Mouse (Mus musculus): ENCODE measurements around the gene Phf13. TPM values are rescaled to one million over a fixed set of nuclear protein-coding genes. Genes with fewer than 3 reads are reported as not detected.

The Phf13 gene
- total RNA-seq, 2 experiments from 2014 or later: 3.6 to 4.0 TPM

GRCm38 (mm10) chr4:151994228-151995171, 1.6 kb downstream of the Phf13 start:
- no peak for DNase-seq
- intact Hi-C loops (cut with DNase I): no loop called here

- intact Hi-C loops (cut with DNase I): no loop called here
- DNase-seq: no peak
Observed at GRCm38 (mm10) chr4:151993035-151993434, 3.0 kb downstream of the Phf13 start.

- intact Hi-C loops (cut with DNase I): no loop called here
- no peak for DNase-seq
Observed at GRCm38 (mm10) chr4:151992091-151992490, 4.0 kb downstream of the Phf13 start.

GRCm38 (mm10) chr4:151989110-151989488, 7.0 kb downstream of the Phf13 start:
- no peak for DNase-seq
- intact Hi-C loops (cut with DNase I): no loop called here

- intact Hi-C loops (cut with DNase I): no loop called here
- DNase-seq: peak; percentile 73 to 83
Observed at GRCm38 (mm10) chr4:151988342-151989109, 7.5 kb downstream of the Phf13 start, which contains the start of gene Thap3. Thap3 (minus strand) TSS chr4:151988997.

- DNase-seq: no peak
- intact Hi-C loops (cut with DNase I): no loop called here
Observed at GRCm38 (mm10) chr4:151988014-151988341, 8.1 kb downstream of the Phf13 start.

GRCm38 (mm10) chr4:151986650-151987049, 9.4 kb downstream of the Phf13 start:
- intact Hi-C loops (cut with DNase I): no loop called here
- DNase-seq: peak in 1 of 2 experiments; percentile 13

- intact Hi-C loops (cut with DNase I): no loop called here
- DNase-seq: no peak
Observed at GRCm38 (mm10) chr4:151985886-151986285, 10.2 kb downstream of the Phf13 start.

GRCm38 (mm10) chr4:151983560-151983959, 12.5 kb downstream of the Phf13 start:
- DNase-seq: peak; percentile 66 to 79
- intact Hi-C loops (cut with DNase I): loop anchor here (2.0 kb wide), 2 partner anchors 25 to 113 kb away; partner anchors contain the start of gene Klhl21

- peak in 1 of 2 experiments; percentile 43 for DNase-seq
- intact Hi-C loops (cut with DNase I): loop anchor here (2.0 kb wide), 2 partner anchors 26 to 114 kb away; partner anchors contain the start of gene Klhl21
Observed at GRCm38 (mm10) chr4:151983043-151983442, 13.0 kb downstream of the Phf13 start.

- intact Hi-C loops (cut with DNase I): loop anchor here (2.0 kb wide), 1 partner anchor 57 kb away; the partner anchor contains the start of genes Nol9 and Tas1r1
Observed at GRCm38 (mm10) chr4:151981363-151981762, 14.7 kb downstream of the Phf13 start.

GRCm38 (mm10) chr4:151980699-151981098, 15.4 kb downstream of the Phf13 start:
- intact Hi-C loops (cut with DNase I): loop anchor here (2.0 kb wide), 1 partner anchor 58 kb away; the partner anchor contains the start of genes Nol9 and Tas1r1
- DNase-seq: peak in 1 of 2 experiments; percentile 22

More at GRCm38 (mm10) chr4:151981363-151981762, 14.7 kb downstream of the Phf13 start:
- DNase-seq: peak; percentile 70 to 85

GRCm38 (mm10) chr4:151977748-151978147, 18.3 kb downstream of the Phf13 start:
- intact Hi-C loops (cut with DNase I): no loop called here
- peak; percentile 83 to 87 for DNase-seq

- peak in 1 of 2 experiments; percentile 13 for DNase-seq
- intact Hi-C loops (cut with DNase I): no loop called here
Observed at GRCm38 (mm10) chr4:151975441-151975840, 20.6 kb downstream of the Phf13 start.

- intact Hi-C loops (cut with DNase I): no loop called here
- no peak for DNase-seq
Observed at GRCm38 (mm10) chr4:151972221-151972967, 23.7 kb downstream of the Phf13 start.

GRCm38 (mm10) chr4:151968204-151968921, 27.7 kb downstream of the Phf13 start:
- DNase-seq: no peak
- intact Hi-C loops (cut with DNase I): no loop called here

- intact Hi-C loops (cut with DNase I): no loop called here
- DNase-seq: no peak
Observed at GRCm38 (mm10) chr4:151962817-151963216, 33.2 kb downstream of the Phf13 start.

- intact Hi-C loops (cut with DNase I): no loop called here
- DNase-seq: no peak
Observed at GRCm38 (mm10) chr4:151960513-151960854, 35.6 kb downstream of the Phf13 start.

GRCm38 (mm10) chr4:151959849-151960512, 36.1 kb downstream of the Phf13 start:
- no peak for DNase-seq
- intact Hi-C loops (cut with DNase I): no loop called here
